Mouse (Mus musculus) thymus, postnatal 4 days (tissue): ENCODE data around the gene Rhot1.

Source experiments
- DNase-seq: peaks from one replicate; pipeline ENCODE4 v3.0.0; 2021

Rhot1 gene

GRCm38 (mm10) chr11:80291004-80291403 lies 82.2 kb downstream of the Rhot1 start:
- DNase-seq = no peak

- DNase-seq = no peak
Observed at GRCm38 (mm10) chr11:80292463-80292862, 83.6 kb downstream of the Rhot1 start.

DNA sequence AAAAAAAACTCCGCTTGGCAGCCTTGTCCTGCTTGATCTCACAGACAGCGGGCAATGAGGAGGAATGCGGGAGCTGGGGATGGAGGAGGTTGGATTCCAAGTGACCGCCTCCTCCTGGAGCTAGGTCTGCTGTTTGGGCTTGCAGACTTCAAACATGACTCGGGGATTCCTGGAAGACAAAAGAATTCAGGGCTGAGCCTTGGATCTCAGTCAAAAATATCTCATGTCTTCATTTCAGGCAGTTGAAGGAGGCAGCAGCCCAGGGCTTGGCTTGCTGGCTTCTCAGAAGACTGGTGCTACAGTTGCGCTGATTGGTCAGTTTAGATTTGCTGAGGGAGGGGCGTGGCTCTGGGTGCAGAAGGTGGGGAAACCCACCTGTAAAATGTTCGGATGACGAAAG lies 86.2 kb downstream of the Rhot1 start:
- no peak for DNase-seq

DNA sequence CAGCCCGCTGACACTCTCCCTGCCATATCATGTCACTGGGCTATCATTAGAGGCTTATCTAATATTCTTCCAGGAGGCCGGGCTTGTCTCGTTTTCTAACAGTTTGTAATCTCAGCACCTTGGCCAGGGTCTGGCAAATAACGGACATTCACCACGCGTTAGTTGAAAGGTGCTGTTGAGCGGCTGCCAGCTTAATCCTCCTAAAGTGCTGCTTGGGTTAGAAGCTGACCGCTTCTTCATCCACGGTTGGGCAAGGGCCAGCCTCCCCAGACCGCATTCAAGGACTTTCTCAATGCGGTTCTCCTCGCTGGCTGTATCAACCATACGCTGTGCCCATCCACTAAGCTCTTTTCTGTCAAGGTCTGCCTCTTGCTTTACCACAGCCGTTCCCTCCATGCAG lies 87.0 kb downstream of the Rhot1 start:
- DNase-seq = no peak

- DNase-seq = no peak
Observed at GRCm38 (mm10) chr11:80299513-80300235, 90.9 kb downstream of the Rhot1 start.

GRCm38 (mm10) chr11:80300551-80301315 lies 91.9 kb downstream of the Rhot1 start, which contains the start of gene Rhbdl3:
Gene Rhbdl3 (plus strand): TSS chr11:80300912.
- peak; percentile 66 for DNase-seq

- DNase-seq = peak; percentile 53
Observed at GRCm38 (mm10) chr11:80301316-80302045, 92.7 kb downstream of the Rhot1 start.

GRCm38 (mm10) chr11:80302046-80302390 lies 93.2 kb downstream of the Rhot1 start:
- no peak for DNase-seq

DNA sequence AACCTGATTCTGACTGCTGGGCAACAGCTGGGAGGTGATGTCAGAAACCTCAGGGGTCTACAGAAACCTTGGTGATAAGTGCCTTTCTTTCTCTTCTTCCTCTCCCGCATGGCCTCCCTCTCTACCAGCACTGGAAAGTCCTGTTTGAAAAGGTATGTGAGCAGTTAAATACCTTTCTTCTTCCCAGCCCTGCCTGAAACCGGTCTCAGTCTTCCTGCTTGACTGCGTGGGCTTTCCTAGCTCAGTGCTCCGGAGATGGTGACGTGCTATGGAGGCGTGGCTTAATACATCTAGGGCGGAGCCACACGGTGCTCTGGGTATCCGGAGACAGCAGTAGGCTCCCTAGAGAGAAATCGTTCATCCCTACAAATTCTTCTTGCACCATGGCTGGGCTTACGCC lies 93.7 kb downstream of the Rhot1 start:
- peak; percentile 82 for DNase-seq

DNA sequence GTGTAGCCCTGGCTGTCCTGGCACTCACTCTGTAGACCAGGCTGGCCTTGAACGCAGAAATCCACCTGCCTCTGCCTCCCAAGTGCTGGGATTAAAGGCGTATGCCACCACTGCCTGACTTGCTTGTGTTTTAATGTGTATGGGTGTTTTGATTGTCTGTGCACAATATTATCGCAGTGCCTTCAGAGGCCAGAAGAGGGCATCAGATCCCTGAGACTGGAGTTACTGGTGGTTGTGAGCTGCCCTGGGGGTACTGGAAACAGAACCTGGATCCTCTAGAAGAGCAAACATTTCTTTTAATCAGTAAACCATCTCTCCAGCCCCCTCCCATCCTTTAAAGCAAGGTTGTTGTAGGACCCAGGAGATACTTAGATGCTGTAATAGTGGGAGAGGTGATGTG lies 94.9 kb downstream of the Rhot1 start:
- peak; percentile 23 for DNase-seq

DNA sequence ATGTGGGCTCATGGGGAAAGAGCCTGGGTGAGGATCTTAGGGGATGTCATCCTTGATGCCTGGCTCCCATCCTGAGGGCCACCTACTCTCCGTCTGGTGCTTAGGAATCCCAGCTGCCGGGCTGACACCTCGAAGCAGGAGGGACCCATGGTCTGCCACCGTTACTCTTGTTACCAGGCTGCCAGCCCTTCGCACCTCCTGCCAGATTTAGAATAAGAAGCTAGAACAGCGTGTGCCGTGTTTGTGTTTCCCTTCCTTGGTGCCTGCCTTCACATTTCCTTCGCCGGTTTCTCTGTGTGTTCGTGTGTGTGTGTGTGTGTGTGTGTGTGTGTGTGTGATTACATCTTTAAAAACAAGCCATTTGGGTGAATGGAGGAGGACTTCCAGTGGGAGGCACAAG lies 96.0 kb downstream of the Rhot1 start:
- no peak for DNase-seq

GRCm38 (mm10) chr11:80308537-80308936 lies 99.7 kb downstream of the Rhot1 start:
- DNase-seq = no peak

DNA sequence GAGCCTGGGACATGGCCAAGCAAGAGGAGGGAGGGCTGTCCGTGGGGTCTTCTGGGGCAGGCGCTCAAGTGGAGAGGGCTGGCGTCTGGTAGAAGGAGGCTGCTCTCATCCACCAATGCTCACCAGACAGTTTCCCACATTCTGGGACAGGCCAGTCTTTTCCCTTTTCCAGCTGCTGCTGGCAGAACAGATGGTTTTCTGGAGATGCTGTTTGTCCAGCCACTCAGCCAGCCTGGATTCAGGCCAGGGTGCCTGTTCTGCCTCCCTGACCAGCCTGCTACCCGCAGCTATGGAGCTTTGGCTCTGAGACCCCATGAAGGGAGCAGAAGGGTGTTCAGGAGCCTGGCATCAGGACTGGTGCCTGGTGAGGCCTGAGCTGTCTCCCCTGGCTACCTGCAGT lies 102.5 kb downstream of the Rhot1 start:
- no peak for DNase-seq

GRCm38 (mm10) chr11:80312049-80312448 lies 103.2 kb downstream of the Rhot1 start:
- DNase-seq = no peak

DNA sequence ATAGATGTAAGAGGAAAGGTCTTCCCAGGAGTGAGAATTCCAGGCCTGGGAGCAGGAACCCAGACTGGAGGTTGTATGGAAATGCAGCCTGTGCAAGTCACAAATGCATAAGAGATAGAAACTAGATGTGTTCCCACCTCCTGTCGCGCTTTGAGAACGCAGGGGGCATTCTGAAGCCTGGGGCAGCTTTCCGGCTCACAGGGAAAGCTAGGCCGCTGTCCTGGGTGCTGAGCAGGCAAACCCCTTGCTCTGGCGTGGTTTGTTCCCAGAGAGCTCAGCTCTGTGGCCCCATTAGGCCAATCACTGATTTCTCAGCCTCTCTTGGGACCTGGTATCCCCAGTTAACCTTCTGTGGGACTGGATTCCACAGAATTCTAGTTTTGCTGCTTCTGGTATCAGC lies 103.7 kb downstream of the Rhot1 start:
- DNase-seq = peak; percentile 25

DNA sequence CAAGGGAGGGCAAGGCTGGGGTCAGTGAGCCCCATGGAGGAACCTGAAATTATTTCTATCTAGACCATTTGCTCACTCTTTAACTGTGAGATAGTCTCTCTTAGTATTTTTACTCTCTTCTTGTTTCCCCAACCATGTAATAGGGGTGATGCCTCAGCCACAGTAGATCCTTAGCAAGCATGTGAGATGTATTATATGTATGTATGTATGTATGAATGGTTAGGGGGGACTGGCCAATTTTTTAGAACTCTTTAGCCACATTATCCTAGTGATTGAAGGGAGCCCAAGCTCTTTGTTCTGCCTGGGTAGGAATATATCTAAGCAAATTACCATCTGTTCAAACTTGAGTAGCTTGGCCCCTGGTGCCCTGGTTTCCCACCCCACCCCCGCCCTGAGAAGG lies 104.6 kb downstream of the Rhot1 start:
- DNase-seq = no peak

DNA sequence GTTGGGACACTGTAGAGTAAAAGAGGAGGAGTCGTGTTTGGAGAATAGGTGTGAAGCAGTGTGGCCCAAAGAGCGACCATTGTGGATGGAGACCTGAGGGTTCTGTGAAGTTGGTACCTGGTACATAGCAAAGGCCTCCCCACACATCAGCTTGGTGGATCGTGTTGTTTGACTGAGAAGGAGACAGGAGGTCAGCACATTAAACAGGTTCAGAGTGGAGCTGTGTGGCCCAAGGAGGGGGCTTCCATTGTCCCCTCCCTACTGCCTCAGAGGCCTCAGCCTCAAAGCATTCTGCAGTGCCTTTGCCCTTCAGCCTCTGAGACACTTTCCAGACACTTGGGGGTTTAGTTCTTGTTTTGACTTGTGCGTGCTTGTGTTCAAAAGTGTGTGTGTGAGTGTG lies 105.1 kb downstream of the Rhot1 start:
- DNase-seq = no peak

DNA sequence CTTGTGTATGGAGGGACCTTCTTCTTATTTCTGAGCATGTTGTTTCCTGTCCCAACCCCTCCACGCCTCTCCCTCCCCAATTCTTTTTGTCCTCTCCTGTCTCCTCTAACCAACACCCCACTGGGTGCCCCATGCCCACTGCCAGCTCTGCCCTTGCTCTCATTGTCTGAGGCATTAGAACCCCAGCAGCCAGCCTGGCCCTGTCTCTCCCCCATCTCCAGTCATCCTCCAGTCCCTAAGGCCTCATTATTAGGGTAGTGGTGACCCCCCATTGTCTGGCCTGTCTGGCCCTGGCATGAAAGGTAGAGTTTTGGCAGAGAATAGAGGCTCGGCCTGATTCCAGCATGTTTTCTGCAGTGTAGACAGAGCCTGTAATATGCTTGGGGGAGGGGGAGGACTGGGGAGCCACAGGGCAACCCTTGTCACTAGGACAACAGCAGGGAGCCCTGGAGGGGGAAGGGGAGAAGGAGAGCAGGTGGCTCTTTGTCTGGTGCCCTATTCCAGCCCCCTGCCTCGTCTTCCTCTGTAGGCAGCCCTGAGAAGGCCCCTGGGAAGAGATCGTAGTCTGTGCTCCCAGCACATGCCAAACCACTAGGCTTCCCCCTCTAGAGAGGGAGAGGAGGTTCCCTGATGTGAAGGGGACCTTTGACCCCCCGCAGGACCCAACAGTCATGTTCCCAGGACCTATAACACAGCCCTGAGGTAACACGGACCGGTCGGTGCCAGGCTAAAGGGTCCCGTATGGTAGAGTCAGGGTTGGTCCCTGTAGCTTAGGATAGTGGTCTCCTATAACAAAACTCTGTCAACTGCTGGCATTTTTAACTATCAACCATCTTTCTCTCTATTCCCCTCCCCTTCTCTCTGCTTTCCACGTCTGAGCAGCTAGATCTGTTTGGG lies 107.2 kb downstream of the Rhot1 start:
- no peak for DNase-seq
